Mouse (Mus musculus) midbrain, embryonic 15.5 days (tissue): ENCODE results near the gene Stard13. TPM values are rescaled to one million over a fixed set of nuclear protein-coding genes. Genes with fewer than 3 reads are reported as not detected.

Experiments
- ATAC-seq: fragments of 200-750 bp; cut with Nextera tagmentation; replicated peaks from 2 replicates; pipeline ENCODE4 v1.8.0; 2017; ENCODE audit warnings: moderate TSS enrichment
- H3K27ac ChIP-seq: fragments of 300-500 bp; sonication (generic); 2 replicates; pipeline ENCODE4 v1.5.1; 2015; ENCODE audit warnings: mild to moderate bottlenecking, inconsistent platforms
- H3K27me3 ChIP-seq: fragments of 300-500 bp; sonication (generic); replicated peaks from 2 replicates; pipeline ENCODE4 v1.6.1; 2015; ENCODE audit warnings: inconsistent platforms
- H3K36me3 ChIP-seq: fragments of 300-500 bp; sonication (generic); replicated peaks from 2 replicates; pipeline ENCODE4 v1.6.1; 2015; ENCODE audit warnings: inconsistent platforms
- H3K4me1 ChIP-seq: fragments of 300-500 bp; sonication (generic); 2 replicates; pipeline ENCODE4 v1.6.1; 2015; ENCODE audit warnings: inconsistent platforms
- H3K4me2 ChIP-seq: fragments of 300-500 bp; sonication (generic); 2 replicates; pipeline ENCODE4 v1.6.1; 2015; ENCODE audit warnings: inconsistent platforms, mild to moderate bottlenecking, moderate library complexity
- H3K4me3 ChIP-seq: fragments of 300-500 bp; sonication (generic); 2 replicates; pipeline ENCODE4 v1.5.1; 2015; ENCODE audit warnings: mild to moderate bottlenecking, inconsistent platforms
- H3K9ac ChIP-seq: fragments of 300-500 bp; sonication (generic); 2 replicates; pipeline ENCODE4 v1.6.1; 2015; ENCODE audit warnings: mild to moderate bottlenecking, inconsistent platforms
- H3K9me3 ChIP-seq: fragments of 300-500 bp; sonication (generic); 2 replicates; pipeline ENCODE4 v1.6.1; 2016; ENCODE audit warnings: inconsistent platforms
- WGBS: fragments of 180-500 bp; shearing (Covaris S2); methylation state at CpG from one replicate; pipeline ENCODE4 v1.1.7; 2015; ENCODE audit warnings: mixed read lengths; 5-methylcytosine and 5-hydroxymethylcytosine counted together
- polyA plus RNA-seq: library from polyadenylated mRNA; unstranded; fragments of >200 nt; fragmentation: Nextera tagmentation; extraction: Ambion mirVana; gene quantifications from 2 replicates; pipeline ENCODE4 v1.2.1, GENCODE M21; 2015

Gene Stard13
- polyA plus RNA-seq, 1 experiment from 2014 or later = 4.0 TPM

GRCm38 (mm10) chr5:151170168-151170750 is 63.4 kb downstream of the Stard13 start:
- 75% methylated on average over 3 of the region's 3 CpGs for WGBS
- no peak overlapping the region for H3K27ac ChIP-seq
- H3K36me3 ChIP-seq = no peaks in the 10 kb centered on the region
- H3K9ac ChIP-seq = no peak overlapping the region
- H3K4me2 ChIP-seq = no peak overlapping the region
- H3K4me1 ChIP-seq = no peaks in the 10 kb centered on the region
- ATAC-seq = no peak
- no peaks in the 10 kb centered on the region for H3K27me3 ChIP-seq
- H3K9me3 ChIP-seq = no peaks in the 10 kb centered on the region
- H3K4me3 ChIP-seq = no peak overlapping the region

GRCm38 (mm10) chr5:151168191-151168590 is 65.4 kb downstream of the Stard13 start:
- H3K36me3 ChIP-seq = no peaks in the 10 kb centered on the region
- 0 out of 2 replicates have a peak overlapping the region, but pooled peaks have one; percentile 28 for H3K27ac ChIP-seq
- no peak for ATAC-seq
- no peak overlapping the region for H3K4me3 ChIP-seq
- WGBS = 91% methylated on average over 3 of the region's 3 CpGs
- no peaks in the 10 kb centered on the region for H3K4me1 ChIP-seq
- H3K4me2 ChIP-seq = no peak overlapping the region
- no peaks in the 10 kb centered on the region for H3K27me3 ChIP-seq
- no peak overlapping the region for H3K9ac ChIP-seq
- no peaks in the 10 kb centered on the region for H3K9me3 ChIP-seq

GRCm38 (mm10) chr5:151167641-151168040 is 66.0 kb downstream of the Stard13 start:
- Histone ChIP-seq H3K36me3 (no peaks in the 10 kb centered on the region), H3K27ac (no peak overlapping the region), H3K4me2 (no peak overlapping the region), H3K27me3 (no peaks in the 10 kb centered on the region), H3K9ac (no peak overlapping the region), H3K9me3 (no peaks in the 10 kb centered on the region), H3K4me1 (no peaks in the 10 kb centered on the region), H3K4me3 (no peak overlapping the region)
- WGBS = 86% methylated on average over 6 of the region's 6 CpGs
- no peak for ATAC-seq

- no peak overlapping the region for H3K4me2 ChIP-seq
- no peak overlapping the region for H3K27ac ChIP-seq
- no peaks in the 10 kb centered on the region for H3K36me3 ChIP-seq
- no peak overlapping the region for H3K9ac ChIP-seq
- H3K9me3 ChIP-seq = no peaks in the 10 kb centered on the region
- H3K27me3 ChIP-seq = no peaks in the 10 kb centered on the region
- no peak overlapping the region for H3K4me3 ChIP-seq
- no peak for ATAC-seq
- 83% methylated on average over 5 of the region's 5 CpGs for WGBS
- no peaks in the 10 kb centered on the region for H3K4me1 ChIP-seq
Observed at GRCm38 (mm10) chr5:151166266-151166665, 67.4 kb downstream of the Stard13 start.

- 93% methylated on average over 6 of the region's 6 CpGs for WGBS
- no peak overlapping the region for H3K9ac ChIP-seq
- no peak for ATAC-seq
- H3K9me3 ChIP-seq = no peaks in the 10 kb centered on the region
- H3K4me1 ChIP-seq = no peaks in the 10 kb centered on the region
- no peak overlapping the region for H3K4me3 ChIP-seq
- no peak overlapping the region for H3K27ac ChIP-seq
- no peak overlapping the region for H3K4me2 ChIP-seq
- H3K36me3 ChIP-seq = no peaks in the 10 kb centered on the region
- H3K27me3 ChIP-seq = no peaks in the 10 kb centered on the region
Observed at GRCm38 (mm10) chr5:151165381-151166016, 68.1 kb downstream of the Stard13 start.

- H3K4me3 ChIP-seq = no peak overlapping the region
- no peaks in the 10 kb centered on the region for H3K27me3 ChIP-seq
- ATAC-seq = 0 out of 2 replicates have a peak, but pooled peaks have one; percentile 42
- H3K9me3 ChIP-seq = no peaks in the 10 kb centered on the region
- H3K9ac ChIP-seq = no peak overlapping the region
- H3K4me2 ChIP-seq = no peak overlapping the region
- WGBS = 78% methylated on average over 4 of the region's 4 CpGs
- no peaks in the 10 kb centered on the region for H3K4me1 ChIP-seq
- no peak overlapping the region for H3K27ac ChIP-seq
- H3K36me3 ChIP-seq = no peaks in the 10 kb centered on the region
Observed at GRCm38 (mm10) chr5:151164815-151165214, 68.8 kb downstream of the Stard13 start.

GRCm38 (mm10) chr5:151162642-151163041 is 71.0 kb downstream of the Stard13 start:
- H3K4me2 ChIP-seq = no peak overlapping the region
- no peaks in the 10 kb centered on the region for H3K36me3 ChIP-seq
- H3K4me1 ChIP-seq = no peaks in the 10 kb centered on the region
- no peaks in the 10 kb centered on the region for H3K27me3 ChIP-seq
- 95% methylated on average over 3 of the region's 3 CpGs for WGBS
- H3K27ac ChIP-seq = no peak overlapping the region
- no peak overlapping the region for H3K9ac ChIP-seq
- ATAC-seq = no peak
- H3K4me3 ChIP-seq = no peak overlapping the region
- H3K9me3 ChIP-seq = no peaks in the 10 kb centered on the region

- H3K4me1 ChIP-seq = no peaks in the 10 kb centered on the region
- ATAC-seq = no peak
- no peaks in the 10 kb centered on the region for H3K9me3 ChIP-seq
- no peak overlapping the region for H3K9ac ChIP-seq
- 78% methylated on average over 1 of the region's 1 CpGs for WGBS
- H3K27ac ChIP-seq = no peak overlapping the region
- H3K36me3 ChIP-seq = no peaks in the 10 kb centered on the region
- no peaks in the 10 kb centered on the region for H3K27me3 ChIP-seq
- no peak overlapping the region for H3K4me2 ChIP-seq
- no peak overlapping the region for H3K4me3 ChIP-seq
Observed at GRCm38 (mm10) chr5:151155247-151155646, 78.4 kb downstream of the Stard13 start.

- 43% methylated on average over 3 of the region's 3 CpGs for whole genome bisulfite sequencing
- no peak for ATAC-seq
- Histone ChIP-seq H3K36me3 (no peaks in the 10 kb centered on the region), H3K4me3 (no peak overlapping the region), H3K4me1 (no peaks in the 10 kb centered on the region), H3K9ac (no peak overlapping the region), H3K9me3 (no peaks in the 10 kb centered on the region), H3K27me3 (no peaks in the 10 kb centered on the region), H3K4me2 (no peak overlapping the region), H3K27ac (no peak overlapping the region)
Observed at GRCm38 (mm10) chr5:151154780-151155179, 78.9 kb downstream of the Stard13 start.

- 77% methylated on average over 4 of the region's 4 CpGs for WGBS
- Histone ChIP-seq H3K27me3 (no peaks in the 10 kb centered on the region), H3K9ac (no peak overlapping the region), H3K4me1 (no peaks in the 10 kb centered on the region), H3K27ac (no peak overlapping the region), H3K9me3 (no peaks in the 10 kb centered on the region), H3K4me2 (no peak overlapping the region), H3K36me3 (no peaks in the 10 kb centered on the region), H3K4me3 (no peak overlapping the region)
- no peak for ATAC-seq
Observed at GRCm38 (mm10) chr5:151154030-151154429, 79.6 kb downstream of the Stard13 start.

- no peak overlapping the region for H3K4me2 ChIP-seq
- H3K4me3 ChIP-seq = no peak overlapping the region
- H3K27ac ChIP-seq = no peak overlapping the region
- H3K9ac ChIP-seq = no peak overlapping the region
- no peak for ATAC-seq
- H3K4me1 ChIP-seq = no peaks in the 10 kb centered on the region
- no peaks in the 10 kb centered on the region for H3K9me3 ChIP-seq
- H3K36me3 ChIP-seq = no peaks in the 10 kb centered on the region
- WGBS = 82% methylated on average over 9 of the region's 9 CpGs
- no peaks in the 10 kb centered on the region for H3K27me3 ChIP-seq
Observed at GRCm38 (mm10) chr5:151151549-151151948, 82.1 kb downstream of the Stard13 start.

GRCm38 (mm10) chr5:151149509-151149908 is 84.1 kb downstream of the Stard13 start:
- H3K27me3 ChIP-seq = no peaks in the 10 kb centered on the region

GRCm38 (mm10) chr5:151148079-151148478 is 85.6 kb downstream of the Stard13 start:
- Histone ChIP-seq H3K4me3 (no peak overlapping the region), H3K4me2 (no peak overlapping the region), H3K9ac (no peak overlapping the region), H3K27ac (no peak overlapping the region), H3K4me1 (peaks cover 6% of the 10 kb centered on the region), H3K36me3 (no peaks in the 10 kb centered on the region), H3K9me3 (no peaks in the 10 kb centered on the region), H3K27me3 (no peaks in the 10 kb centered on the region)
- WGBS = 89% methylated on average over 4 of the region's 4 CpGs
- ATAC-seq = no peak

More at GRCm38 (mm10) chr5:151149509-151149908, 84.1 kb downstream of the Stard13 start:
- Histone ChIP-seq H3K4me1 (no peaks in the 10 kb centered on the region), H3K27ac (no peak overlapping the region), H3K9me3 (no peaks in the 10 kb centered on the region), H3K4me3 (no peak overlapping the region), H3K4me2 (no peak overlapping the region), H3K36me3 (no peaks in the 10 kb centered on the region), H3K9ac (no peak overlapping the region)
- ATAC-seq = 0 out of 2 replicates have a peak, but pooled peaks have one; percentile 39
- WGBS = 59% methylated on average over 8 of the region's 8 CpGs
